Mouse (Mus musculus) cerebellum, adult 2 months (tissue): ENCODE measurements around the gene Ascc2.

Experiments used
- CTCF ChIP-seq: fragments of 200-500 bp; IDR thresholded peaks from 2 replicates; pipeline ENCODE4 v1.5.1; 2011; ENCODE audit warnings: low read depth, mild to moderate bottlenecking, control low read depth, low read length, moderate library complexity, borderline replicate concordance; ENCODE audit not compliant: insufficient read depth
- POLR2A ChIP-seq: fragments of 200-500 bp; IDR thresholded peaks from 2 replicates; pipeline ENCODE4 v1.6.1; 2011; ENCODE audit warnings: low read length, control low read depth, borderline replicate concordance; ENCODE audit not compliant: insufficient read depth

GRCm38 (mm10) chr11:4593491-4593848, 44.1 kb upstream of the Ascc2 start:
- TF ChIP-seq CTCF (no peak), POLR2A (no peak)
